Mouse (Mus musculus) myocyte (in vitro differentiated cells): Measurements from ENCODE around the gene Gfra1. TPM values are rescaled to one million over a fixed set of nuclear protein-coding genes. Genes with fewer than 3 reads are reported as not detected.
A peak's percentile ranks its signal among the peaks of the same experiment; 100 is the strongest.

Source experiments
- H3K27me3 ChIP-seq: one replicate; pipeline ENCODE4 v1.6.1; 2011; ENCODE audit not compliant: control insufficient read depth, insufficient read depth, insufficient read length
- H3K36me3 ChIP-seq: one replicate; pipeline ENCODE4 v1.6.1; 2011; ENCODE audit not compliant: control insufficient read depth, insufficient read depth
- H3K4me2 ChIP-seq: one replicate; pipeline ENCODE4 v1.6.1; 2011; ENCODE audit warnings: low read depth, control low read depth
- H3K4me3 ChIP-seq: one replicate; pipeline ENCODE4 v1.5.1; 2011; ENCODE audit warnings: mild to moderate bottlenecking, control low read depth, moderate library complexity
- H3K79me2 ChIP-seq: one replicate; pipeline ENCODE4 v1.6.1; 2011; ENCODE audit not compliant: control insufficient read depth, insufficient read depth
- H3ac ChIP-seq: one replicate; pipeline ENCODE4 v1.6.1; 2011; ENCODE audit not compliant: control insufficient read depth, insufficient read length
- CEBPB ChIP-seq: IDR thresholded peaks from 2 replicates; pipeline ENCODE4 v1.6.1; 2011; ENCODE audit warnings: mild to moderate bottlenecking, moderate library complexity; ENCODE audit not compliant: poor library complexity, insufficient read depth, severe bottlenecking
- E2F4 ChIP-seq: IDR thresholded peaks from one replicate; pipeline ENCODE4 v1.6.1; 2011; ENCODE audit warnings: mild to moderate bottlenecking, control low read depth, moderate library complexity; ENCODE audit not compliant: insufficient read depth
- MAX ChIP-seq: IDR thresholded peaks from one replicate; pipeline ENCODE4 v1.6.1; 2011; ENCODE audit warnings: low read depth, mild to moderate bottlenecking, control low read depth
- MYOD1 ChIP-seq, 3 experiments: IDR thresholded peaks; one replicate each; pipeline ENCODE4 v1.6.1; 2011; ENCODE audit warnings: control low read depth in 2 of 3, low read depth in 2 of 3, mild to moderate bottlenecking in 2 of 3, moderate library complexity in 1 of 3; ENCODE audit not compliant: insufficient read length in 2 of 3, control insufficient read depth in 1 of 3
- MYOG ChIP-seq, 3 experiments: IDR thresholded peaks; one replicate each; pipeline ENCODE4 v1.6.1; 2011; ENCODE audit warnings: control low read depth in 2 of 3, low read depth in 2 of 3, mild to moderate bottlenecking in 2 of 3; ENCODE audit not compliant: insufficient read length in 2 of 3, control insufficient read depth in 1 of 3, insufficient read depth in 1 of 3
- POLR2A ChIP-seq: IDR thresholded peaks from one replicate; pipeline ENCODE4 v1.6.1; 2011; ENCODE audit warnings: low read depth, mild to moderate bottlenecking, control low read depth, moderate library complexity; ENCODE audit not compliant: insufficient read length
- POLR2AphosphoS2 ChIP-seq: IDR thresholded peaks from one replicate; pipeline ENCODE4 v1.6.1; 2011; ENCODE audit warnings: low read depth, control low read depth; ENCODE audit not compliant: insufficient read length
- REST ChIP-seq: IDR thresholded peaks from one replicate; pipeline ENCODE4 v1.6.1; 2011; ENCODE audit warnings: mild to moderate bottlenecking, control low read depth, moderate library complexity; ENCODE audit not compliant: insufficient read depth, insufficient read length
- SRF ChIP-seq: IDR thresholded peaks from one replicate; pipeline ENCODE4 v1.6.1; 2011; ENCODE audit warnings: low read depth; ENCODE audit not compliant: control insufficient read depth, insufficient read length
- TCF12 ChIP-seq: IDR thresholded peaks from one replicate; pipeline ENCODE4 v1.6.1; 2011; ENCODE audit warnings: mild to moderate bottlenecking, control low read depth; ENCODE audit not compliant: poor library complexity, insufficient read depth, severe bottlenecking
- TCF3 ChIP-seq: IDR thresholded peaks from one replicate; pipeline ENCODE4 v1.6.1; 2011; ENCODE audit warnings: low read depth, control low read depth; ENCODE audit not compliant: insufficient read length
- USF1 ChIP-seq: IDR thresholded peaks from one replicate; pipeline ENCODE4 v1.6.1; 2011; ENCODE audit warnings: low read depth, mild to moderate bottlenecking, control low read depth, moderate library complexity
- polyA plus RNA-seq: library from polyadenylated mRNA; unstranded; fragments of >200 nt; fragmentation: generic; extraction: Trizol; gene quantifications from one replicate; pipeline ENCODE4 v1.2.1, GENCODE M21; 2012; ENCODE audit warnings: missing spikeins

Gene Gfra1
- polyA plus RNA-seq, 1 experiment: 4.6 TPM

GRCm38 (mm10) chr19:58460361-58461022, 4.8 kb upstream of the Gfra1 start:
- Histone ChIP-seq H3K27me3 (no peaks in the 10 kb centered on the region), H3K36me3 (no peaks in the 10 kb centered on the region), H3ac (no peak overlapping the region), H3K4me2 (no peak overlapping the region), H3K4me3 (no peak overlapping the region), H3K79me2 (no peaks in the 10 kb centered on the region)
- TF ChIP-seq USF1 (no peak), POLR2AphosphoS2 (no peak), MYOD1 (IDR thresholded peaks at IDR 0.05; ENCODE audit: control insufficient read depth in 1 of 3, insufficient read length in 2 of 3, low read depth in 2 of 3) (no peak), CEBPB (no peak), SRF (no peak), MYOG (IDR thresholded peaks at IDR 0.05; ENCODE audit: control insufficient read depth in 1 of 3, insufficient read depth in 1 of 3, insufficient read length in 2 of 3, low read depth in 2 of 3) (no peak), E2F4 (no peak), REST (no peak), TCF12 (no peak), MAX (no peak), POLR2A (no peak), TCF3 (no peak)

- peak overlapping the region; percentile 100 for H3K4me2 ChIP-seq
- no peaks in the 10 kb centered on the region for H3K27me3 ChIP-seq
- no peaks in the 10 kb centered on the region for H3K36me3 ChIP-seq
- H3K4me3 ChIP-seq: peak overlapping the region; percentile 45
- no peaks in the 10 kb centered on the region for H3K79me2 ChIP-seq
- no peak overlapping the region for H3ac ChIP-seq
- TF ChIP-seq POLR2AphosphoS2: no peak
- no peak for TF ChIP-seq TCF3
- no peak for TF ChIP-seq MYOG (IDR thresholded peaks at IDR 0.05; ENCODE audit: control insufficient read depth in 1 of 3, insufficient read depth in 1 of 3, insufficient read length in 2 of 3, low read depth in 2 of 3)
- no peak for TF ChIP-seq POLR2A
- no peak for TF ChIP-seq CEBPB
- no peak for TF ChIP-seq MAX
- no peak for TF ChIP-seq REST
- TF ChIP-seq MYOD1 (IDR thresholded peaks at IDR 0.05; ENCODE audit: control insufficient read depth in 1 of 3, insufficient read length in 2 of 3, low read depth in 2 of 3): no peak
- TF ChIP-seq E2F4: no peak
- no peak for TF ChIP-seq TCF12
- no peak for TF ChIP-seq SRF
- no peak for TF ChIP-seq USF1
Measured at GRCm38 (mm10) chr19:58456491-58457061, 867 bp upstream of the Gfra1 start.

GRCm38 (mm10) chr19:58455061-58455495, 631 bp downstream of the Gfra1 start:
- Histone ChIP-seq H3K4me2 (peak overlapping the region; percentile 100), H3K36me3 (no peaks in the 10 kb centered on the region), H3K27me3 (no peaks in the 10 kb centered on the region), H3ac (peak overlapping the region; percentile 4), H3K4me3 (peak overlapping the region; percentile 45), H3K79me2 (no peaks in the 10 kb centered on the region)
- TF ChIP-seq MYOD1 (IDR thresholded peaks at IDR 0.05; ENCODE audit: control insufficient read depth in 1 of 3, insufficient read length in 2 of 3, low read depth in 2 of 3) (peak in 2 of 3 experiments; percentile 47 to 67), E2F4 (no peak), MYOG (IDR thresholded peaks at IDR 0.05; ENCODE audit: control insufficient read depth in 1 of 3, insufficient read depth in 1 of 3, insufficient read length in 2 of 3, low read depth in 2 of 3) (peak in 1 of 3 experiments; percentile 45), USF1 (no peak), POLR2AphosphoS2 (no peak)

- Histone ChIP-seq H3K36me3 (no peaks in the 10 kb centered on the region), H3K27me3 (no peaks in the 10 kb centered on the region), H3K4me2 (peak overlapping the region; percentile 100), H3K79me2 (no peaks in the 10 kb centered on the region), H3ac (peak overlapping the region; percentile 4), H3K4me3 (peak overlapping the region; percentile 45)
- no peak for TF ChIP-seq MYOG (IDR thresholded peaks at IDR 0.05; ENCODE audit: control insufficient read depth in 1 of 3, insufficient read depth in 1 of 3, insufficient read length in 2 of 3, low read depth in 2 of 3)
- peak; percentile 15 for TF ChIP-seq POLR2A
Measured at GRCm38 (mm10) chr19:58454261-58455060, 1.2 kb downstream of the Gfra1 start.

GRCm38 (mm10) chr19:58453581-58453980, 2.1 kb downstream of the Gfra1 start:
- peak overlapping the region; percentile 100 for H3K4me2 ChIP-seq
- H3K36me3 ChIP-seq: no peaks in the 10 kb centered on the region
- H3K4me3 ChIP-seq: peak overlapping the region; percentile 45
- H3K79me2 ChIP-seq: no peaks in the 10 kb centered on the region
- H3ac ChIP-seq: no peak overlapping the region
- TF ChIP-seq MYOG (IDR thresholded peaks at IDR 0.05; ENCODE audit: control insufficient read depth in 1 of 3, insufficient read depth in 1 of 3, insufficient read length in 2 of 3, low read depth in 2 of 3) (no peak), TCF3 (no peak), E2F4 (no peak), USF1 (no peak)
- no peaks in the 10 kb centered on the region for H3K27me3 ChIP-seq
